Mouse (Mus musculus) adrenal gland, adult 8-10 months (tissue): ENCODE results near the gene Pygo2. TPM values are rescaled to one million over a fixed set of nuclear protein-coding genes. Genes with fewer than 3 reads are reported as not detected.
"Not testable (repeated sequence)": the region's sequence is repeated elsewhere in the genome, so short reads cannot be mapped to it uniquely, and the experiment has no call there.

Experiments
- DNase-seq: peaks from one replicate; pipeline ENCODE4 v3.0.0; 2022
- total RNA-seq, 4 experiments: library from RNA; stranded (reverse); gene quantifications; 2 replicates each; pipeline ENCODE4 v1.2.4; 2022

Pygo2 gene
- total RNA-seq, 4 experiments from 2014 or later, result 42.1 to 45.1 (median 44.3) TPM

GRCm38 (mm10) chr3:89421002-89421774 is 8.8 kb upstream of the Pygo2 start:
- DNase-seq, result peak; percentile 84

GRCm38 (mm10) chr3:89421810-89422473 is 8.1 kb upstream of the Pygo2 start:
- no peak for DNase-seq

- no peak for DNase-seq
These were observed 7.3 kb upstream of the Pygo2 start for GRCm38 (mm10) chr3:89422556-89423205.

- no peak for DNase-seq
These were observed 5.4 kb upstream of the Pygo2 start for GRCm38 (mm10) chr3:89424416-89425140.

- DNase-seq, result no peak
These were observed 4.9 kb upstream of the Pygo2 start for GRCm38 (mm10) chr3:89425141-89425525.

- DNase-seq, result no peak
These were observed 4.1 kb upstream of the Pygo2 start for GRCm38 (mm10) chr3:89425876-89426275.

- DNase-seq, result not testable (repeated sequence)
These were observed 993 bp upstream of the Pygo2 start for GRCm38 (mm10) chr3:89429021-89429420.

GRCm38 (mm10) chr3:89432606-89433005 is 2.6 kb downstream of the Pygo2 start:
- DNase-seq, result no peak

- no peak for DNase-seq
These were observed 4.5 kb downstream of the Pygo2 start for GRCm38 (mm10) chr3:89434532-89434931.

GRCm38 (mm10) chr3:89435041-89435440 is 5.0 kb downstream of the Pygo2 start:
- DNase-seq, result no peak

GRCm38 (mm10) chr3:89436176-89437113 is 6.4 kb downstream of the Pygo2 start, which contains the start of gene Pbxip1:
TSS of gene Pbxip1 (plus strand) at chr3:89436706.
- no peak for DNase-seq

- DNase-seq, result no peak
These were observed 7.3 kb downstream of the Pygo2 start for GRCm38 (mm10) chr3:89437269-89437668.

GRCm38 (mm10) chr3:89440691-89441090 is 10.7 kb downstream of the Pygo2 start:
- no peak for DNase-seq

GRCm38 (mm10) chr3:89448720-89449537 is 18.9 kb downstream of the Pygo2 start:
- no peak for DNase-seq

- no peak for DNase-seq
These were observed 19.5 kb downstream of the Pygo2 start for GRCm38 (mm10) chr3:89449541-89449940.

GRCm38 (mm10) chr3:89451916-89452315 is 21.9 kb downstream of the Pygo2 start:
- DNase-seq, result no peak

- DNase-seq, result no peak
These were observed 24.6 kb downstream of the Pygo2 start, which contains the start of gene Pmvk for GRCm38 (mm10) chr3:89454401-89455177. TSS of gene Pmvk (plus strand) at chr3:89454541.

- no peak for DNase-seq
These were observed 25.8 kb downstream of the Pygo2 start for GRCm38 (mm10) chr3:89455786-89456285.
